Mouse (Mus musculus): ENCODE measurements around the gene Cers6. TPM values are rescaled to one million over a fixed set of nuclear protein-coding genes. Genes with fewer than 3 reads are reported as not detected.

Gene Cers6
- polyA plus RNA-seq, 1 experiment from 2014 or later: 61.2 TPM

DNA sequence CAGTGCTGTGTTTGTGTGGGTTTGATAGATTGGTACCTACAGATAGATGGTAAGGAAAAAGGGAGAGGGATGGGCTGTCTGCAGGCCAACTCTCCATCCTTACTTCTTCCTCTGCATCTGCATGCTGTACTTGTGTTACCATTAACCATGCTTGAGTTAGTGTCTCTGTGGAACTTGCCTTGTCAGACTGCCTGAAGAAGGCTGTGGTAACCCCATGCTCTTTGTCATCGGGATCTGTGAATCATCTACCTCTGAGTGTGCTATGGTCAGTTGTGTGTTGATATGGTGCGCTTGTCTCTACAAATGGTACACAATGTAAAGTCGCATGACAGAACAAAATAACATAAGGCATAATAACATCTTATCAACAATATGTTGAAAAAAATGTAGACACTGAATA is 94.9 kb downstream of the Cers6 start:
- Histone ChIP-seq H3K4me3 (no peak overlapping the region), H3K36me3 (peaks cover 6% of the 10 kb centered on the region; the same call in 1 of the 2 replicates), H3K27me3 (no peaks in the 10 kb centered on the region), H3K9ac (no peak overlapping the region), H3K9me3 (replicated peaks) (no peaks in the 10 kb centered on the region; the same call in 1 of the 2 replicates), H3K4me2 (replicated peaks) (no peak overlapping the region), H3K27ac (no peak overlapping the region), H3K4me1 (0 out of 2 replicates have a peak, but pooled peaks cover 7% of the 10 kb centered on the region)
- ATAC-seq (ENCODE audit: low FRiP score): no peak
- 91% methylated on average over 3 of the region's 3 CpGs for WGBS

DNA sequence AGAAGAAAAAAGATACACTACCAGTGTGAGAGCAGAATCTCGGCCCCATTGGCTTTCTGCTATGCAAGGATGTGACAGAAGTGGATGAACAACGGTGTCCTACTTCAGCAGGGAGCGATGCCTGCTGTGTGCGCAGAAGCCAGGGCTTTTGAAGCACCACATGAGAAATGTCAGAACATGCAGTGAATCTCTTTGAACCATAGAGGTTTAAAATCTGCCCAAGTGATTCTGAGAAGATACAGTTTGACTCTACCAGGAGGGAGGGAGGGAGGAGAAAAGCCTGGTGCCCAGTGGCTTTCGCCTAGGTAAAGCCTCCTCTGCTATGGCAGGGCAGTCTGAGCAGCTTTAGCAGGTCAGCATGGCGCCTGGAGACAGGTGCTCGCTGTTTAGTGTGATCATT is 96.6 kb downstream of the Cers6 start:
- Histone ChIP-seq H3K36me3 (no peaks in the 10 kb centered on the region), H3K4me1 (0 out of 2 replicates have a peak, but pooled peaks cover 7% of the 10 kb centered on the region), H3K4me3 (no peak overlapping the region), H3K4me2 (replicated peaks) (no peak overlapping the region), H3K9ac (no peak overlapping the region), H3K9me3 (replicated peaks) (no peaks in the 10 kb centered on the region), H3K27ac (no peak overlapping the region), H3K27me3 (no peaks in the 10 kb centered on the region)
- WGBS: 72% methylated on average over 7 of the region's 7 CpGs
- ATAC-seq (ENCODE audit: low FRiP score): no peak

DNA sequence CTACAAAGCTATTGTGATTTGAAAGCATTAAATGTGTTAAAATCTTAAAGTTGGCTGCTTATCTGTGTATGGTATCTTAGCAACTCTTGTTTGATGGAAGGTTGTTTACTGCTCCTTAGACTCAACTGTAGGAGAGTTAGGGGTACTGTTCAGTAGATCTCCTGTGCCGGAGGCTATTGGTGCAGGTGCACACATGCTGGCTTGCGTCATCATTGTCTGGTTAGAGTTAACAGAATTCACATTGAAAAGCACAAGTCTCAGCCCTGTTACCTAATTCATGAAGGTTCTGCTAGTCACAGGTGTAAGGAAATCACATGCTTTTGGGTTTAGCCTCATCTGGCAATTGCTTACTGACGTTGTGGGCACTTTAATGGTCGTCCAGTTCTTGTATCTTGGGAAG is 98.3 kb downstream of the Cers6 start:
- H3K4me2 ChIP-seq (replicated peaks): no peak overlapping the region
- WGBS: 91% methylated on average over 4 of the region's 4 CpGs

DNA sequence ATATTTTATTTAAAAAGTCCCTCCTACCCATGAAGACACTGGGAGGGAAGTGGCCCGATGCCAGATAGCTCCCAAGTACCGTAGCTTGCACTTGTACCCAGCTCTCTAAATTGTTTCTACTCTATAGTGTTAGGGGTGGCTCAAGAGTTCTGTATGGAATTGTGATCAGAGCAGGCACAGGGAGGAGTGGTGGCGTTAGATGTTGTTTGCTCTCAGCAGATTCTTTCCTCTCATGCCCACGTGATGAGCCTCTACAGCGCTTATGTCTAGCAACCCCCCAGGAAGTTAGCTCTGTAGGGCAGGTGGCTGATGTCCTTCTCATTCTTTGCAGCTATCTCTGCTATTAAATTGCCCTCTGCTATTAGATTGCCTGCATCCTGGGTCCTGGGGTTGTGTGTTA is 98.8 kb downstream of the Cers6 start:
- H3K4me1 ChIP-seq: 0 out of 2 replicates have a peak, but pooled peaks cover 7% of the 10 kb centered on the region
- H3K9ac ChIP-seq: no peak overlapping the region
- H3K27me3 ChIP-seq: no peaks in the 10 kb centered on the region
- no peak for ATAC-seq (ENCODE audit: low FRiP score)
- H3K27ac ChIP-seq: no peak overlapping the region
- H3K36me3 ChIP-seq: no peaks in the 10 kb centered on the region
- WGBS: 91% methylated on average over 5 of the region's 5 CpGs
- no peaks in the 10 kb centered on the region for H3K9me3 ChIP-seq (replicated peaks)
- no peak overlapping the region for H3K4me2 ChIP-seq (replicated peaks)
- H3K4me3 ChIP-seq: no peak overlapping the region

More for the DNA sequence above, 98.3 kb downstream of the Cers6 start:
- Histone ChIP-seq H3K36me3 (no peaks in the 10 kb centered on the region), H3K4me1 (0 out of 2 replicates have a peak, but pooled peaks cover 7% of the 10 kb centered on the region), H3K27me3 (no peaks in the 10 kb centered on the region), H3K9ac (no peak overlapping the region), H3K9me3 (replicated peaks) (no peaks in the 10 kb centered on the region), H3K4me3 (no peak overlapping the region), H3K27ac (no peak overlapping the region)
- no peak for ATAC-seq (ENCODE audit: low FRiP score)

DNA sequence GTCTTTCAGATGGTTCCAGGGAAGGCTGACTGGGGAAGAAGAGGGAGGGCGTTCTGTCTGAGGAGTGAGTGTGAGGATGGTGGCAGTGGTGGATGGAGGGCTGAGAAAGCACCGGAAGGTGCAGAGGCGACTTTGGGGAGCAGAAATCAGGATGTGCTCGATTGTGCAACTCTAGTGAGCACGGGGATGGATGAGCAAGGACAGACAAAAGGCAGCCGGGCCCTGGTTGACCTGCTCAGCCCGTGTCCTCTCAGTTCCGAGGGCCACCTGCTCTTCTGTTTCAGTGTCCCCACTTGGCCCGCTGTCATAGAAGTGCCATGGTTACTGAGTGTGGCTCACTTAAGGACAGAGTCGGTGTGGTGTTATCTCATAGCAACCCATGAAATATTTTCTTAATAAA is 99.4 kb downstream of the Cers6 start:
- Histone ChIP-seq H3K4me1 (0 out of 2 replicates have a peak, but pooled peaks cover 7% of the 10 kb centered on the region), H3K9ac (no peak overlapping the region), H3K27ac (no peak overlapping the region), H3K9me3 (replicated peaks) (no peaks in the 10 kb centered on the region), H3K4me2 (replicated peaks) (no peak overlapping the region), H3K4me3 (no peak overlapping the region), H3K27me3 (no peaks in the 10 kb centered on the region), H3K36me3 (no peaks in the 10 kb centered on the region)
- 95% methylated on average over 10 of the region's 10 CpGs for WGBS
- no peak for ATAC-seq (ENCODE audit: low FRiP score)

DNA sequence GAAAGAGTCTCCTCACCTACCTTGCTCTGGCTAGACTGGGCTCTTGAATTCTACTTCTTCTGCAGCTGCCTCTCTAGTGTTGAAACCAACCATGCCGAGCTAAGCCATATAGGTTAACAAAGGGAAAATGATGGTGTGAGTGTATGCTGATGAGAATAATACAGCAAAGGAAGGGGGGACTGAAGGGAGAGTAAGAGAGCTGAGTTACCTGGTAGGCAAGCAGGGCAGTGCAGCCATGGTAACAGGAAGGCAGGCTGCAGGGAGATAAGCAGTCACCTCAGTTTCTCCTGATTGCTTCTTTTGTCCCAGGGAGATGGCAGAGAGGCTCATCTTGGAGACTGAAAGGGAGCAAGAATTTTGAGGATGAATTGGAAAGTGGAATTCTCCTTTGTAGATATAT is 105.1 kb downstream of the Cers6 start:
- Histone ChIP-seq H3K27me3 (no peaks in the 10 kb centered on the region), H3K9ac (no peak overlapping the region), H3K4me3 (no peak overlapping the region), H3K4me1 (no peaks in the 10 kb centered on the region), H3K9me3 (replicated peaks) (peaks cover 8% of the 10 kb centered on the region), H3K27ac (no peak overlapping the region), H3K36me3 (peaks cover 9% of the 10 kb centered on the region; the same call in 1 of the 2 replicates), H3K4me2 (replicated peaks) (no peak overlapping the region)
- no peak for ATAC-seq (ENCODE audit: low FRiP score)
- 88% methylated on average over 1 of the region's 1 CpGs for WGBS

DNA sequence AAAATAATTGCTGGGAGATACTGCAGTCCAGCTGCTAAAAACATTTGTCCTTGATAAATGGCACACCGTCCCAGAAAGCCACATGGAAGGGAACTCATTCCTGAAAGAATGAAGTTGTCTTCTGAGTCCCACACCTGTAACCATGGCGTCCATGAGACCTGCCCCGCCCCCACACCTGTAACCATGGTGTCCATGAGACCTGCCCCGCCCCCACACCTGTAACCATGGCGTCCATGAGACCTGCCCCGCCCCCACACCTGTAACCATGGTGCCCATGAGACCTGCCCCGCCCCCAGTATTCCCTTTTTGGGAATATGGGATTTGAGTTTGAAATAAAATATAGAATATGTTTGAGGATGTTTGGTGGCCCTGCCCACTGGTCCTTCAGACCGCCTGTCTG is 106.8 kb downstream of the Cers6 start:
- ATAC-seq (ENCODE audit: low FRiP score): no peak
- H3K27me3 ChIP-seq: no peaks in the 10 kb centered on the region
- no peaks in the 10 kb centered on the region for H3K4me1 ChIP-seq
- no peak overlapping the region for H3K4me2 ChIP-seq (replicated peaks)
- H3K27ac ChIP-seq: no peak overlapping the region
- H3K9ac ChIP-seq: no peak overlapping the region
- no peak overlapping the region for H3K4me3 ChIP-seq
- WGBS: 78% methylated on average over 8 of the region's 8 CpGs
- peaks cover 9% of the 10 kb centered on the region; the same call in 1 of the 2 replicates for H3K36me3 ChIP-seq
- H3K9me3 ChIP-seq (replicated peaks): peaks cover 8% of the 10 kb centered on the region

DNA sequence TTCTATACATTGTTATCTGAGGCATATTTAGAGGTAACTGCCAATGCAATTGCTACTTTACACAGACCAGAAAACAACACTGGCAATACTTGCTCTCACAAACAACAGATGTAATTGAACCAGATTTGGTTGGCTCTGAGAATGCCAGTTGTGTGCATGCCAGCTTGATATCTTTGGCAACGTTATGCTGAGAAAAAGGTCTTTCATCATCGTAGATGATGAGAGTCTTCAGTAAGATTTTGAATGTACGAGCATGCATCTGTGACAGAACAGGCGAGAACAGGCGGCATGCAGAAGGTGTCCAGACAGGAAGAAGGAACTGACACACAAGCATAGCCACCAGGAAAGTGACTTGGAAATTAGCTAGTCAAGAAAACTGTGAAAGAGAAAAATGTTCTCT is 110.6 kb downstream of the Cers6 start:
- Histone ChIP-seq H3K27ac (no peak overlapping the region), H3K36me3 (peaks cover 9% of the 10 kb centered on the region; the same call in 1 of the 2 replicates), H3K9ac (no peak overlapping the region), H3K9me3 (replicated peaks) (peaks cover 8% of the 10 kb centered on the region), H3K4me1 (peaks cover 6% of the 10 kb centered on the region; the same call in 1 of the 2 replicates), H3K4me3 (no peak overlapping the region), H3K27me3 (no peaks in the 10 kb centered on the region), H3K4me2 (replicated peaks) (no peak overlapping the region)
- ATAC-seq (ENCODE audit: low FRiP score): no peak
- 94% methylated on average over 5 of the region's 5 CpGs for WGBS

DNA sequence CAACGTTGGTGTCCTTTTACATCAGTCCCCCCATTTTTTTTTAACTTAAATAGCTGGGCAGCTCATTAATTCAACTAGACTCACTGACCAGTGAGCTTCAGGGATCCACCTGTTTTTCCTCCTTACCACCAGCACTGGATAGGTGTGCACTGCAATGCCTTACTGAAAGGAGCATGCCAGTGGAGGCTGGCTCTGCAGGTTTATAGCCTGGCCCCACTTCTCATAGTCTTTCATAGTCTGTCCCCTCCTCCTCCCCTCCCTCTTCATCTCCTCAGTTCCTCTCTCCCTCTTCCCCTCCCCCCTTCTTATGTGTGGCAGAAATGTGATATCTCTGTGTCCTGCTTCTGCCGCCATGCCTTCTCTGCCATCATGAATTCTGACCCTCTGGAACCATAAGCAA is 112.5 kb downstream of the Cers6 start:
- 74% methylated on average over 2 of the region's 2 CpGs for WGBS
- Histone ChIP-seq H3K4me2 (replicated peaks) (no peak overlapping the region), H3K9me3 (replicated peaks) (peaks cover 8% of the 10 kb centered on the region), H3K4me3 (no peak overlapping the region), H3K27ac (no peak overlapping the region), H3K36me3 (peaks cover 9% of the 10 kb centered on the region; the same call in 1 of the 2 replicates), H3K4me1 (peaks cover 7% of the 10 kb centered on the region), H3K9ac (no peak overlapping the region), H3K27me3 (no peaks in the 10 kb centered on the region)
- peak; percentile 48; the same call in 1 of the 2 replicates for ATAC-seq (ENCODE audit: low FRiP score)

DNA sequence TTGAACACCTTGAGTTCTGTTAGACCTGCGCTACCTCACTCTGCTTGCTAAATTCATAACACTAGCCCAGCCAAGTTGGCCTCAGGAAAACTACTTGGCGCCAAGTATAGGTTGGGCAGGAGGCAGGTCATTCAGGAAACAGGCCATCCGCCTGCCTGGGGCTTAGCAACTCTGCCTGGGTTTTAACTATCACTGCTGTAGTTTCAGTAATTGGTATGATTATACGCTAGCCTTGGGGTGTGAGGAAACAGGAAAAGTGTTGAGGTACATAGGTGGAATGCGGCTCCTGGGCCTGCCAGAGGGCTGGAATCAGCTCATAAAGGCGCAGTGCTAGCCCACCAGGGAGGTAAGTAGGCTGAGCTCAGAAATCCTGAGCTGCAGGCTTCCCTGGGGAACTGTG is 114.0 kb downstream of the Cers6 start:
- H3K36me3 ChIP-seq: 0 out of 2 replicates have a peak, but pooled peaks cover 3% of the 10 kb centered on the region
- no peak overlapping the region for H3K27ac ChIP-seq
- peaks cover 9% of the 10 kb centered on the region for H3K4me1 ChIP-seq
- 91% methylated on average over 6 of the region's 6 CpGs for WGBS
- no peak overlapping the region for H3K4me3 ChIP-seq
- no peak for ATAC-seq (ENCODE audit: low FRiP score)
- no peak overlapping the region for H3K4me2 ChIP-seq (replicated peaks)
- H3K9me3 ChIP-seq (replicated peaks): peaks cover 2% of the 10 kb centered on the region
- H3K9ac ChIP-seq: no peak overlapping the region
- no peaks in the 10 kb centered on the region for H3K27me3 ChIP-seq

DNA sequence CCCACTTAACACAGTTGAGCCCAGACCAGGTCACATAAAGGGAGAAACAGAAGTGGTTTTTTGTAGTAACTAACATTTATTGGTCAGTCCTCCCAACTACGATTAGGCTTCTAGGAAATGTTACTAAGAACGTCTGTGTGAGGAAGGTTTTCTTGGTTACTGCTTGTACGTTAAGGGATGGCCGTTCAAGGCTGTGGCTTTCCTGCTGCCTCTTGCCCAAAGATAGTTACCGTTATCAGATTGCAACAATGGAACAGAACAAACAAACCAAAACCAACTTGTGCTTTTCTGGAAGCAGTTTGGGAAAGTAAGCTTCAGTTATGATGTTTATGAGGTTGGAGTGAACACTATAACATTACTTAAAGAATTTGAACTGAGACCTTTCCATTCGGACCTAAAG is 114.5 kb downstream of the Cers6 start:
- H3K4me3 ChIP-seq: no peak overlapping the region
- 94% methylated on average over 6 of the region's 6 CpGs for WGBS
- H3K27me3 ChIP-seq: no peaks in the 10 kb centered on the region
- ATAC-seq (ENCODE audit: low FRiP score): no peak
- H3K9ac ChIP-seq: no peak overlapping the region
- H3K36me3 ChIP-seq: no peaks in the 10 kb centered on the region
- no peak overlapping the region for H3K27ac ChIP-seq
- H3K4me1 ChIP-seq: peaks cover 9% of the 10 kb centered on the region
- no peak overlapping the region for H3K4me2 ChIP-seq (replicated peaks)
- H3K9me3 ChIP-seq (replicated peaks): no peaks in the 10 kb centered on the region

DNA sequence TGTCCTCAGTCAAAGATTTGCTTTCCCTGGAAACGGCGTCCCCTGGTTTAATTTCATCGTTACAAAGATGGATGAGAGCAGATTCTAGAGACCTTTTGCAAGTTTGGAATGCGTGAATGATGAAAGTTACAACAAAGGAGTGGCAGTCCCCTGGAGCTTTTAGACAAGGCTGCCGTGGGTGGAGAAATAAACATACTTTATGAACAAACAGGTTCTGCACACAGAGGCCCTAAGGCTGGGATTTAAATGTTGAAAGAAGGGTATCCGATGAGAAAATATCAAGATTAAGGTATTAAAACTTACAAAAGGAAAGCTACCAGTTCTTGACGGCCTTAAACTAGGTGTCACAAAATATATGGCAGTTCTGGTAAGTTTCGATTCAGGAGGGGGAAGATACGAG is 117.0 kb downstream of the Cers6 start:
- 50% methylated on average over 9 of the region's 9 CpGs for WGBS

More for the DNA sequence above, 117.0 kb downstream of the Cers6 start:
- Histone ChIP-seq H3K9me3 (replicated peaks) (no peaks in the 10 kb centered on the region), H3K4me2 (replicated peaks) (no peak overlapping the region), H3K27ac (no peak overlapping the region), H3K4me3 (no peak overlapping the region), H3K36me3 (no peaks in the 10 kb centered on the region), H3K4me1 (peaks cover 21% of the 10 kb centered on the region), H3K9ac (no peak overlapping the region), H3K27me3 (no peaks in the 10 kb centered on the region)
- ATAC-seq (ENCODE audit: low FRiP score): no peak

All from hindbrain, embryonic 12.5 days (tissue).